9 mouse cellular contexts compared by ENCODE assay signal in genomic region chr10:78481928-78482499, GRCm38 (mm10). TPM values are rescaled to one million over a fixed set of nuclear protein-coding genes. Genes with fewer than 3 reads are reported as not detected.
DNase-seq lines count a peak whose midpoint lies in the region; ATAC-seq lines count a peak whose summit lies in the region.
"Had no signal": no experiment of that assay in that cellular context is flagged by ENCODE, and none has a peak within 500 bp of the region (broad histone marks: within the 10 kb centered on the region; RNA-seq: fewer than 3 reads in every experiment).

No protein-coding gene starts in this region.

- H3K4me2 ChIP-seq in heart, embryonic 12.5 days, result peak overlapping the region; percentile 91
- peak overlapping the region; percentile 91 for H3K4me2 ChIP-seq in kidney, embryonic 15.5 days

- H3K9ac ChIP-seq in heart, embryonic 12.5 days, result peak overlapping the region; percentile 47
- H3K9ac ChIP-seq in kidney, embryonic 15.5 days, result peak overlapping the region; percentile 47

- no peaks in the 10 kb centered on the region for H3K4me1 ChIP-seq in heart, embryonic 12.5 days (replicated peaks)
- peaks cover 13% of the 10 kb centered on the region for H3K4me1 ChIP-seq in kidney, embryonic 15.5 days

- H3K9me3 ChIP-seq in heart, embryonic 12.5 days (replicated peaks), result no peaks in the 10 kb centered on the region
- no peaks in the 10 kb centered on the region for H3K9me3 ChIP-seq in kidney, embryonic 15.5 days (replicated peaks)

- peak; percentile 10 for DNase-seq in right cerebral cortex, postnatal 14 days
- DNase-seq in right cerebral cortex, adult 2 months (ENCODE audit: low spot score in 2 of 2), result no peak
- peak; percentile 41 to 46 for DNase-seq in cerebellum, postnatal 36 days
- DNase-seq in lung, postnatal 4 days, result peak; percentile 59 to 66
- DNase-seq in spleen, adult 18-20 months, result peak; percentile 52 to 58
- no peak for DNase-seq in layer of hippocampus, adult 9-11 months

- under 1% methylated on average over 35 of the region's 35 CpGs for WGBS in heart, embryonic 12.5 days
- WGBS in kidney, embryonic 15.5 days, result under 1% methylated on average over 35 of the region's 35 CpGs

- peak; percentile 88 for ATAC-seq in heart, embryonic 12.5 days (ENCODE audit: insufficient number of reproducible peaks, low FRiP score)
- ATAC-seq in kidney, embryonic 15.5 days (replicated peaks; ENCODE audit: low FRiP score), result peak; percentile 97

- H3K36me3 ChIP-seq in heart, embryonic 12.5 days, result no peaks in the 10 kb centered on the region
- no peaks in the 10 kb centered on the region for H3K36me3 ChIP-seq in kidney, embryonic 15.5 days

- H3K4me3 ChIP-seq in heart, embryonic 12.5 days, result peak overlapping the region; percentile 55
- peak overlapping the region; percentile 54 for H3K4me3 ChIP-seq in kidney, embryonic 15.5 days (replicated peaks)

- no peak overlapping the region for H3K27ac ChIP-seq in heart, embryonic 12.5 days (ENCODE audit: poor library complexity, severe bottlenecking)
- H3K27ac ChIP-seq in kidney, embryonic 15.5 days, result no peak overlapping the region

- H3K27me3 ChIP-seq in heart, embryonic 12.5 days (replicated peaks), result peaks cover 22% of the 10 kb centered on the region
- peaks cover 19% of the 10 kb centered on the region; the same call in 1 of the 2 replicates for H3K27me3 ChIP-seq in kidney, embryonic 15.5 days

RNA-seq across cellular contexts. Expression of gene Pdxk, which starts 17.2 kb away (rescaled TPM):
- 5.4 and 5.5 TPM in 2 replicates for polyA plus RNA-seq in heart, embryonic 12.5 days (2016; fragmentation: Nextera tagmentation; extraction: Ambion mirVana)
- polyA plus RNA-seq in kidney, embryonic 15.5 days (2015; fragmentation: Nextera tagmentation; extraction: Ambion mirVana), result 17.2 and 20.4 TPM in 2 replicates

RNA-seq across cellular contexts. Expression of gene Olfr1358, which starts 35.2 kb away (rescaled TPM):
- not detected in 2 replicates for polyA plus RNA-seq in heart, embryonic 12.5 days (2016; fragmentation: Nextera tagmentation; extraction: Ambion mirVana)
- polyA plus RNA-seq in kidney, embryonic 15.5 days (2015; fragmentation: Nextera tagmentation; extraction: Ambion mirVana), result not detected in 2 replicates
- polyA plus RNA-seq: large intestine, adult 2 months had no signal

RNA-seq across cellular contexts. Expression of gene Cstb, which starts 56.5 kb away (rescaled TPM):
- polyA plus RNA-seq in heart, embryonic 12.5 days (2016; fragmentation: Nextera tagmentation; extraction: Ambion mirVana), result 119 and 123 TPM in 2 replicates
- 182 and 209 TPM in 2 replicates for polyA plus RNA-seq in kidney, embryonic 15.5 days (2015; fragmentation: Nextera tagmentation; extraction: Ambion mirVana)

Comparison
In these comparisons a context has a peak if more than half of its experiments do, and no peak if none do; other contexts are left out.
1. DNase-seq: peak in right cerebral cortex, postnatal 14 days (single experiment), cerebellum, postnatal 36 days (2 of 2), lung, postnatal 4 days (2 of 2) and spleen, adult 18-20 months (2 of 2); none in right cerebral cortex, adult 2 months (0 of 2) and layer of hippocampus, adult 9-11 months (single experiment).